Mouse (Mus musculus) kidney, embryonic 14.5 days (tissue): Measurements from ENCODE around the gene Hist2h2be. TPM values are rescaled to one million over a fixed set of nuclear protein-coding genes. Genes with fewer than 3 reads are reported as not detected.
"Not testable (repeated sequence)": the region's sequence is repeated elsewhere in the genome, so short reads cannot be mapped to it uniquely, and the experiment has no call there.

Experiments
- ATAC-seq: fragments of 200-750 bp; cut with Nextera tagmentation; 2 replicates; pipeline ENCODE4 v1.8.0; 2017; ENCODE audit warnings: moderate number of reproducible peaks, mild to moderate bottlenecking, moderate TSS enrichment, moderate library complexity; ENCODE audit not compliant: low FRiP score, low TSS enrichment
- H3K27ac ChIP-seq: fragments of 300-500 bp; sonication (generic); 2 replicates; pipeline ENCODE4 v1.5.1; 2014; ENCODE audit warnings: low read depth, mild to moderate bottlenecking, low read length, moderate library complexity, mixed read lengths
- H3K27me3 ChIP-seq: fragments of 300-500 bp; sonication (generic); 2 replicates; pipeline ENCODE4 v1.6.1; 2014; ENCODE audit warnings: mild to moderate bottlenecking, low read length; ENCODE audit not compliant: control insufficient read depth, insufficient read depth
- H3K36me3 ChIP-seq: fragments of 300-500 bp; sonication (generic); 2 replicates; pipeline ENCODE4 v1.6.1; 2014; ENCODE audit warnings: low read length, mixed read lengths; ENCODE audit not compliant: control insufficient read depth, insufficient read depth
- H3K4me1 ChIP-seq: fragments of 300-500 bp; sonication (generic); 2 replicates; pipeline ENCODE4 v1.6.1; 2014; ENCODE audit warnings: low read length, mixed read lengths; ENCODE audit not compliant: control insufficient read depth, insufficient read depth
- H3K4me2 ChIP-seq: fragments of 300-500 bp; sonication (generic); replicated peaks from 2 replicates; pipeline ENCODE4 v1.6.1; 2014; ENCODE audit warnings: low read depth, mild to moderate bottlenecking, low read length
- H3K4me3 ChIP-seq: fragments of 300-500 bp; sonication (generic); 2 replicates; pipeline ENCODE4 v1.5.1; 2014; ENCODE audit warnings: mild to moderate bottlenecking, low read length
- H3K9ac ChIP-seq: fragments of 300-500 bp; sonication (generic); 2 replicates; pipeline ENCODE4 v1.6.1; 2014; ENCODE audit warnings: low read depth, mild to moderate bottlenecking, low read length, moderate library complexity
- H3K9me3 ChIP-seq: fragments of 300-500 bp; sonication (generic); 2 replicates; pipeline ENCODE4 v1.6.1; 2016; ENCODE audit warnings: low read length; ENCODE audit not compliant: control insufficient read depth
- WGBS: fragments of 180-500 bp; shearing (Covaris S2); extraction: QIAGEN DNeasy Blood & Tissue Kit; methylation state at CpG from one replicate; pipeline ENCODE4 v1.1.7; 2014; 5-methylcytosine and 5-hydroxymethylcytosine counted together
- polyA plus RNA-seq: library from polyadenylated mRNA; unstranded; fragments of >200 nt; fragmentation: Nextera tagmentation; extraction: Ambion mirVana; gene quantifications from 2 replicates; pipeline ENCODE4 v1.2.1, GENCODE M21; 2014

Gene Hist2h2be
- polyA plus RNA-seq, 1 experiment from 2014 or later, result 13.1 TPM

- 68% methylated on average over 2 of the region's 2 CpGs for WGBS
Measured at GRCm38 (mm10) chr3:96231758-96232120, 10.8 kb downstream of the Hist2h2be start.

GRCm38 (mm10) chr3:96234914-96235313 lies 14.0 kb downstream of the Hist2h2be start:
- Histone ChIP-seq H3K9ac (no peak overlapping the region), H3K4me3 (no peak overlapping the region), H3K9me3 (no peaks in the 10 kb centered on the region), H3K4me2 (no peak overlapping the region), H3K4me1 (peaks cover 10% of the 10 kb centered on the region; the same call in 1 of the 2 replicates), H3K27ac (no peak overlapping the region), H3K36me3 (no peaks in the 10 kb centered on the region), H3K27me3 (no peaks in the 10 kb centered on the region)
- no peak for ATAC-seq
- WGBS, result 90% methylated on average over 2 of the region's 2 CpGs

More at GRCm38 (mm10) chr3:96231758-96232120, 10.8 kb downstream of the Hist2h2be start:
- H3K36me3 ChIP-seq, result no peaks in the 10 kb centered on the region
- no peak for ATAC-seq
- H3K4me2 ChIP-seq, result no peak overlapping the region
- H3K4me1 ChIP-seq, result peaks cover 4% of the 10 kb centered on the region; the same call in 1 of the 2 replicates
- H3K27me3 ChIP-seq, result no peaks in the 10 kb centered on the region
- H3K27ac ChIP-seq, result no peak overlapping the region
- no peak overlapping the region for H3K9ac ChIP-seq
- H3K9me3 ChIP-seq, result no peaks in the 10 kb centered on the region
- no peak overlapping the region for H3K4me3 ChIP-seq

DNA sequence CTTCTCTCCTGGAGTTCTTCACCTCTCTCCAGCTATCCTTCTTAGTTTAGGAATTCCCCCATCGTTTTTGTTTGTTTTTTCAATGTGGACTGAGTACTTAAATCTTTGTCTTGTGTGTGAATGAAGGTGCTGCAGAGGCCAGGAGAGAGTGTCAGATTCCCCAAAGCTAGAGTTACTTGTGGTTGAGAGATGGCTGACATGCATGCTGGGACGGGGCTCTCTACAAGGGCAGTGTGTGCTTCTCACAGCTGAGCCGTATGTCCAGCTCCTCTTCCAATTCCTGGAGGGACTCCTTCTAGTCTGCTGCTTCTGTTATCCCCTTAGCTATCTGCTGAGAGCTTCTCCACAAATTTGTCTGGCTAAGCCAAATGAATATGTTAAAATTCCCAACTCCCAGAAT lies 14.9 kb downstream of the Hist2h2be start:
- no peaks in the 10 kb centered on the region for H3K36me3 ChIP-seq
- no peak overlapping the region for H3K27ac ChIP-seq
- H3K9ac ChIP-seq, result no peak overlapping the region

GRCm38 (mm10) chr3:96236834-96237334 lies 16.0 kb downstream of the Hist2h2be start:
- Histone ChIP-seq H3K27me3 (no peaks in the 10 kb centered on the region), H3K4me1 (peaks cover 14% of the 10 kb centered on the region; the same call in 1 of the 2 replicates), H3K36me3 (no peaks in the 10 kb centered on the region), H3K4me2 (peak overlapping the region; percentile 73), H3K27ac (peak overlapping the region; percentile 85; the same call in 1 of the 2 replicates), H3K4me3 (peak overlapping the region; percentile 56; the same call in 1 of the 2 replicates), H3K9ac (peak overlapping the region; percentile 84), H3K9me3 (no peaks in the 10 kb centered on the region)
- WGBS, result 67% methylated on average over 4 of the region's 4 CpGs
- no peak for ATAC-seq

More for the DNA sequence above, 14.9 kb downstream of the Hist2h2be start:
- Histone ChIP-seq H3K4me3 (no peak overlapping the region), H3K9me3 (no peaks in the 10 kb centered on the region), H3K4me2 (no peak overlapping the region; the same call in 1 of the 2 replicates), H3K27me3 (no peaks in the 10 kb centered on the region), H3K4me1 (peaks cover 12% of the 10 kb centered on the region; the same call in 1 of the 2 replicates)
- no peak for ATAC-seq
- 37% methylated on average over 3 of the region's 3 CpGs for WGBS

GRCm38 (mm10) chr3:96237335-96237903 lies 16.5 kb downstream of the Hist2h2be start:
- H3K4me3 ChIP-seq, result peak overlapping the region; percentile 56
- no peaks in the 10 kb centered on the region for H3K36me3 ChIP-seq
- no peaks in the 10 kb centered on the region for H3K27me3 ChIP-seq
- ATAC-seq, result no peak
- H3K9me3 ChIP-seq, result no peaks in the 10 kb centered on the region
- H3K4me2 ChIP-seq, result peak overlapping the region; percentile 73
- peak overlapping the region; percentile 85 for H3K27ac ChIP-seq
- peaks cover 14% of the 10 kb centered on the region; the same call in 1 of the 2 replicates for H3K4me1 ChIP-seq
- H3K9ac ChIP-seq, result peak overlapping the region; percentile 84
- WGBS, result 17% methylated on average over 7 of the region's 7 CpGs

DNA sequence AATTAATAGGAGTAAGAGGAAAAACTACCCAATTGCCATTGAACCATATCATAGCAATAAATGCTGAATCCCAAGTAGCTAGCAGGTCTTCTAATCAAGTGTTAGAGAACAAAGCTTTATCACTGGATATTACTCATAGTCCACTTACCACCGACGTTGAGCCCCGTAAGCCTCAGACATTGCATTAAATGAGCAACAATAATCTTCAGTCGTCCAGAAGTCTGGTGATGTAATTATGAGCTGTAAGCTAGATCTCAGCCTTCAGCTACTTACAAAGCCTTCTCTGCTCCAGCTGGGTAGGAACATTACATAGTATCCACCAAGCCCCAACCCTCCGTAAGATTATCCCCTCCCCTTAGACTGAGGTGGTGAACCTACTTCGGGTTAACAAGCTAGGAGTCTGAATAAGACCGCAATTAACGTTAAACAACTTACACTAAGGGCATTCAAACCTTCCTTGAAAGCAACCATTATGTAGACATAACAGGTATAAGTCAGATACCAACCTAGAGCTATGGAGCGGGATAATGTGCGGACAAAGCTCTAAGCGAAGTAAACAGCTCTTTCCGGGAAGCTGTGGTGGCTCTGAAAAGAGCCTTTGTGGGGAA lies 17.1 kb downstream of the Hist2h2be start:
- Histone ChIP-seq H3K9ac (peak overlapping the region; percentile 84), H3K4me1 (peaks cover 14% of the 10 kb centered on the region; the same call in 1 of the 2 replicates), H3K4me2 (peak overlapping the region; percentile 73), H3K27me3 (no peaks in the 10 kb centered on the region), H3K27ac (peak overlapping the region; percentile 85), H3K9me3 (no peaks in the 10 kb centered on the region), H3K36me3 (no peaks in the 10 kb centered on the region), H3K4me3 (peak overlapping the region; percentile 56)
- 2% methylated on average over 12 of the region's 12 CpGs for WGBS
- ATAC-seq, result no peak

DNA sequence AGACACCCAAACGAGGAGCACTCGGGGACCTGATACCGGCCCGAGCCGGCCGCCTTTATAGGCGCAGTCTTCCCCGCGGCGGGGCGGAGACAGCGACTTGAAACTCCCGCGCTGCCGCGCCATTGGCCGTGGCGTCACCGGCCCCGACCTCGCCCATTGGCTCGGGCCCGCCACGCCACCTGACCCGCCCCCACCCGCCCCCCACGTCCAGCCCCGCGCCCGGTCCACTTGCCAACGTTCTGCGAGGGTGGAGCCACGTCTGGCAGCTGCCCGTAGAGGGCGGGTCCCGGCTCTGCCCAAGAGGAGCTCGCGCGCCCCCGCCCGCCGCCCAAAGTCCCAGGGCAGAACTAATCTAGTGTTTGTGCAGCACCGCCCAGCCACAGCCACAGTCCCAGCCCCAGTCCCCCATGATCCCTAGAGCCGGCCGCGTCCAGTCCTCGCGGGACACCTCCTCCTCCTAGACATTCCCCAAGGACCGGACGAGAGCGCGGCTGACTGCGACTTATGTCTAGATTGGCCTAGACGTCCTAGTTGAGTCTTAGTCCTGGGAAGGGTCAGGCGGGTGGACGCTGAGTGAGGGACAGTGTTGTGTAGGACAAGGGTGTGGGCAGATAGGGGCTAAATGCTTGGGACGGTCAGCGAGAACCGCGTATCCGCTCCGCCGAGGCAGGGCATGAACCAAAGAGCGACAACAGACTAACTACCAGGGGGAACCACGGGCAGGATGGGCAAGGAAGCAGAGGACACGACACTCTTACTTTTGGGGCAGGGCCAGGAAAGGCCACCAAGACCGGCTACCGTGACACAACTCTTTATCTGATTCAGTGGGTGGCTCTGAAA lies 18.3 kb downstream of the Hist2h2be start, which contains the start of gene Hist2h3c2:
Gene Hist2h3c2, minus strand, starts transcription at position 174 of the 840 bp plus-strand sequence.
- H3K27me3 ChIP-seq, H3K36me3 ChIP-seq, H3K9me3 ChIP-seq: not testable (repeated sequence)
- H3K4me2 ChIP-seq, result peak within 1 kb of the TSS; percentile 73
- peak within 1 kb of the TSS; percentile 56 for H3K4me3 ChIP-seq
- peak; percentile 93 for ATAC-seq
- H3K27ac ChIP-seq, result peak within 1 kb of the TSS; percentile 85
- WGBS, result under 1% methylated on average over 12 of the region's 68 CpGs
- peaks cover 18% of the 10 kb centered on the region for H3K4me1 ChIP-seq
- H3K9ac ChIP-seq, result peak within 1 kb of the TSS; percentile 84

DNA sequence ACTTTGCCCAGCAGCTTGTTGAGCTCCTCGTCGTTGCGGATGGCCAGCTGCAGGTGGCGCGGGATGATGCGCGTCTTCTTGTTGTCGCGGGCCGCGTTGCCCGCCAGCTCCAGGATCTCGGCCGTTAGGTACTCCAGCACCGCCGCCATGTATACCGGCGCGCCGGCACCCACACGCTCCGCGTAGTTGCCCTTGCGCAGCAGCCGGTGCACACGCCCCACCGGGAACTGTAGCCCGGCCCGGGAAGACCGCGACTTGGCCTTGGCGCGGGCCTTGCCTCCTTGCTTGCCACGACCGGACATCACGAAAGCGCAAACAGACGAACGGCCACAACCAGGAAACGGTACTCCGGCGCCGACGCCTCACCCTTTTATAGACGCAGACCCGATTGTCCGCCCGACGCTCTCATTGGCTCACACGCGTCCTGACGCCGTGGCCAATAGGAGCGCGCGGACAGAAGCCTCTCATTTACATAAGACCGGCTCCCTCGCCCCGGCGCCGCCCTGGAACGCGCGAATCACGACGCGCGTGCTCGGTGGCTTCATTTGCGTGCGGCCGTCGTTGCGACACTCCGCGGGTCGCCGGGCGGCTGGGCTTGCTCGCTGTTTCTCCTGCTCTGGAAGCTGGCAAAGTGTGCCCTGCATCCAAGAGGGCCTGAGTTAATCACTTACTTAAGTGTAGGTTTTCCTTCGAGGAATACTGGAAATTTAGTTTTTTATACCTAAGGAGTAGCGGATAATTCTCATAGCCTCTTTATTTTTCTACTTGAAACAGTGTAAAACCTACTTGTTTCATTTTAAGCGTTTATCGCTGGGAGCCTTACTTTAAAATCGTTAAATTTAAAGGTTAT lies 19.3 kb downstream of the Hist2h2be start, which contains the start of gene Hist2h2aa2:
Gene Hist2h2aa2, minus strand, starts transcription at position 328 of the 850 bp plus-strand sequence.
- ATAC-seq, result peak; percentile 87
- H3K4me2 ChIP-seq, result peak within 1 kb of the TSS; percentile 31
- peak within 1 kb of the TSS; percentile 55 for H3K9ac ChIP-seq
- H3K4me1 ChIP-seq, result peaks cover 22% of the 10 kb centered on the region
- peak within 1 kb of the TSS; percentile 89 for H3K27ac ChIP-seq
- H3K36me3 ChIP-seq, H3K27me3 ChIP-seq, H3K9me3 ChIP-seq: not testable (repeated sequence)
- peak within 1 kb of the TSS; percentile 17; the same call in 1 of the 2 replicates for H3K4me3 ChIP-seq
- WGBS, result 7% methylated on average over 25 of the region's 85 CpGs
